Mouse (Mus musculus): Measurements from ENCODE around the gene Sowaha.
"Not testable (repeated sequence)": the region's sequence is repeated elsewhere in the genome, so short reads cannot be mapped to it uniquely, and the experiment has no call there.

The Sowaha gene

DNA sequence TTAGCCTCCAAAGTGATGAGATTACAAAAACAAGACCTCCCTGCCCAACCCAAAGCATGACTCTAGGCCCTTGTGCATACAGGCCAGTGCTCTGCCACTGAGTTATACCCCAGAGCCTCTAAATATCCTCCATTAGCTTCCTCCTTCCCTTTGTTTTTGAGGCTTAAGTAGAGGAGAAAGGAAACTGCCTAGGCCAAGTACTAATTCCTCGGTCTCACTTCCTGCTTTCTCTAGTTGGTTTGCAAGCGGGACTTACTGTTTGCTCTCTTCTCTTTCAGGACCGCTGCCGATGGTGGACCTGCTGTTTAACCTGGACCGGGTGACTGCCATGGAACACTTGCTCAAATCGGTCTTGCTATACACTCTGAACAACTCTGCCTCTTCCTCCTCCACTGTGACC lies 43.7 kb downstream of the Sowaha start:
- DNase-seq (ENCODE audit: low read depth) = no peak

DNA sequence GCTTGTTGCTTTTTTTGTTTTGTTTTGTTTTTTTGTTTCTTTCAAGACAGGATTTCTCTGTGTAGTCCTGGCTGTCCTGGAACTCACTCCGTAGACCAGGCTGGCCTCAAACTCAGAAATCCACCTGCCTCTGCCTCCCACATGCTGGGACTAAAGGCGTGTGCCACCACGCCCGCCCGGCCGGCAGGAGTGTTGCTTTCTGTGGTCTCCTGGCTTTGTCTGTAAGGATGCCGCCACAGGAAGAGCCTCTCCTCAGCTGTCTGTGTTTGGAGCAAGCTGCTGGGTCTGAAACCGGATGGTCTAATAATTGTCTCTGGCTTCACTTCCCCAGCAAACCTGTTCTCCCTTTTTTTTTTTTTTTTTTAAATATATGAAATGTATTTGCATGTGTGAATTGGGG lies 44.6 kb downstream of the Sowaha start:
- no peak for DNase-seq (ENCODE audit: low read depth)

DNA sequence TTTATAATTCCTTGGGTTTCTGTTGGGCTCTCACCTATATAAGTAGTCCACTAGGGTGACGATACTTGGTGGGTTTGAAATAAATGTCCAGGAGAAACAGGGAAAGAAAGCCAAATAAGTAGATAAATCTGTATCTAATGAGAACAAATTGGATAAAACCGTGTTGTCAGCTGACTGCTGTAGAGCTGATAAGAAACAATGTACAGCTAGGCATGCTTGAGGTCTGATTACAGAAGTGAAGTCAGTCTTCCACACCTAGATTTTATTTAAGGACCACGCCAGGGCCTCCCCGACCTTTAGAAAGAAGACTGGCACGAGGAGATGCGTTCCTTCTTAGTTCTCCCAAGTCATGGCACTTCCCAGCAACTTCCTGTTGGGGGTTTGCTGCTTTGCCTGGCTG lies 47.0 kb downstream of the Sowaha start:
- DNase-seq (ENCODE audit: low read depth) = no peak

DNA sequence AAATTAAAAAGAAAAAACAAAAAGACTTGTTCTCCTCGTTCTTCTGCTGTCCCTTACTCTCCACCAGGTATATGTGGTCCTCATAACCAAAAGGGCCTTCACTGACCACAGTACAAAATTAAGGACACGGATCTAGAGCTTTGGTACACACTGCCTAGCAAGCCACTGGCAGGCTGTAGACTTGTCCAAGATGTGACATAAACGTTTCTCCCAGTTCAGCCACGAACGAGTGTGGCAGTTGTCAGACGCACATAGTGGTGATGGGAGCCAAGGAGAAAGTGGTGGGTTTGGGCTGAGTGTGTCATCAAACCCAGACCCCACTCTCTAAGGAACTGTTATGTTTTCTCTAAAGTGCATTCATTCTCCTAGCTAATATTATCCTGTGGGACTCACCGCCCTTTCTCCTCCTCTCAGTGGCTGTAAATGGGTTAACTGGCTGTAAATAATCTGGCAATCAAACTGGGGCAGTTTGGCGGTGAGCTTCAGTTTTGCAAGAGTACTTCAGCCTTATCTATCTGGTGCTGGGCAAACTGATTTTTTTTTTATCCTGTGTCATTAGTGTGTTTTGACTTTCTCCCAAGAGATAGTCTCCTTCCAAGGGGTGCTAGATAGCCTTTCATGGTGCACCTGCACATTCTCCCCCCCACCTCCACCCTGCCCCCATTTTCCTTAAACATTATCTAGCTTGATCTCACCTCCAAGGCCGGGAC lies 48.6 kb downstream of the Sowaha start:
- no peak for DNase-seq (ENCODE audit: low read depth)

DNA sequence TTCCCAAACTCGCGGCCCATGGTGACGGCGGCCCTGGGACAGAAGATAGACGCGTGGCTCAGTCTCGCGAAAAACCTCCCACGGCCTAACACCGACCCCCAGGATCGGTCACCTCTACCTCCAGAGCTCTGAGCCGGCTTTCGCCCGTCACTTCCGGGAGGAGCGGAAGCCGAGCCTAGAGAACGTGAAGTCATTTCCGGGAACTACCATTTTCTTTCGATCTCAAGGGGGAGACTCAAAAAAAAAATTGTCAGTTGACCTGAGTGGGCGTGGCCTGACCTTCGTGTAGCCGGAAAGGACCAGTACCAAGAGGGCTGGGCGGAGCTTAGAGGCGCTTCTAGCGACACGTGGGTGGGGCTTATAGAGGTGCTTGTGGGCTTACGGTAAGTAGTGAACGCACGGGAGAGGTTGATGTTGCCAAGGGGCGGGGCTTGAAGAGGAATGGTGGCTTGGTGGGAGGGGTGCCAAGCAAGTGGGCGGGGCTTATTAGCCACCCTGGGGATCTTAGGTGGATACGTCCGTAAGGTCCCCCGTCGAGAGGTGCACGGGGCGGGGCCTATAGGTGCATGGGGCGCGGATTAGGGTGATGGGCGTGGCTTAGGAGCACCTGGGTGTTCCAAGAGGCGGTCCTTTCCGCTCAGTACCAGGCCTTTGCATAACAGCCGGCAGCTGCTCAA lies 49.3 kb downstream of the Sowaha start, which contains the start of the genes Uqcrq and Gdf9:
TSS of gene Uqcrq (minus strand) at position 162 of the 677 bp plus-strand sequence.
TSS of gene Gdf9 (plus strand) at position 354 of the 677 bp plus-strand sequence.
- peak; percentile 100 for DNase-seq (ENCODE audit: low read depth)

DNA sequence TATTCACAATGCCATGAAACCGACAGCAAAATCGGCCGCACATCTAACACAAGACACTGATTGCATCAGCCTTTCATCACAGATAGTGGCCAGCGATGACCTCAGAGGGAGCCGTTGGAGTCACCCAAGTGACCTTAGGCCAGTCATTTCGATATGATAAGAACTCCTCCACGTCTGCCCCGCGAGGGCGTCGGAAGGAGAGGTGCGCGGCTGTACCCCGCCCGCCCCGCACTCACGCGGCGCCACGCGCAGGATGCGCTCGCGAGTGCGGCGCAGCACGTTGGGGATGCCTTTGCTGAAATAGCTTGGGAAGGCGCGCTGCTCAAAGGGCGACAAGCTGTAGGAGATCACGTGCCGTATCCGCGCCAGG lies 49.8 kb downstream of the Sowaha start:
- no peak for DNase-seq (ENCODE audit: low read depth)

DNA sequence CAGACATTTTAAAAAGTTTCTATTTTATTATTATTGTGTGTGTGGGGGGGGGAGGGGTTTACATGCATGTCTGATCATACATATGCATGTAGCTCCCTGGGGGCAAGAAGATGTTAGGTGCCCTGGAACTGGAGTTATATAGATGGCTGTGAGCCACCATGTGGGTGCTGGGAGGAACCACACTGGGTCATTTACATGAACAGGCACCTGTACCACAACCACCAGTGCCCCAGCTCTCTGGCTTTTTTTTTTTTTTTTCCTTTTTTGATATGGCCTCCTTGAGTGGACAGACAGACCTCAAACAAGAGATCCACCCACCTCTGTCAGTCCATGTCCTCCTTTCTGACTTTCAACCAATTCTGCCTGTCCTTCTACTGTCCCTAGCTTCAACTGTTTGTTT lies 50.9 kb downstream of the Sowaha start:
- DNase-seq (ENCODE audit: low read depth) = peak; percentile 29

DNA sequence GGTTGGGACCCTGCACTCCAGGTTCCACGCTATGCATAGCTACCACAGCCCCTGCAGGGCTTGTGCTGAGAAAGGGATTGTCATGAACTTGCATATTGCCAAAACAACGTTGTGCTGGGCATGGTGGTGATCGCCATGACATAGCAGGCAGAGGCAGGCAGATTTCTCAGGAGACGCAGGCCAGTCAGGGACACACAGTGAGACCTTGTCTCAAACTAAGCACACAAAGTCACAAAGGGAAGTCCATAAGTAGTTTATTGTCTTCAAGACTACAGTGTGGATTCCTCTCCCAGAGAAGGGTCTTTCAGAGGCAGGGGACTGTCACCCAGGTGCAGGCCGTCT lies 51.4 kb downstream of the Sowaha start:
- no peak for DNase-seq (ENCODE audit: low read depth)

DNA sequence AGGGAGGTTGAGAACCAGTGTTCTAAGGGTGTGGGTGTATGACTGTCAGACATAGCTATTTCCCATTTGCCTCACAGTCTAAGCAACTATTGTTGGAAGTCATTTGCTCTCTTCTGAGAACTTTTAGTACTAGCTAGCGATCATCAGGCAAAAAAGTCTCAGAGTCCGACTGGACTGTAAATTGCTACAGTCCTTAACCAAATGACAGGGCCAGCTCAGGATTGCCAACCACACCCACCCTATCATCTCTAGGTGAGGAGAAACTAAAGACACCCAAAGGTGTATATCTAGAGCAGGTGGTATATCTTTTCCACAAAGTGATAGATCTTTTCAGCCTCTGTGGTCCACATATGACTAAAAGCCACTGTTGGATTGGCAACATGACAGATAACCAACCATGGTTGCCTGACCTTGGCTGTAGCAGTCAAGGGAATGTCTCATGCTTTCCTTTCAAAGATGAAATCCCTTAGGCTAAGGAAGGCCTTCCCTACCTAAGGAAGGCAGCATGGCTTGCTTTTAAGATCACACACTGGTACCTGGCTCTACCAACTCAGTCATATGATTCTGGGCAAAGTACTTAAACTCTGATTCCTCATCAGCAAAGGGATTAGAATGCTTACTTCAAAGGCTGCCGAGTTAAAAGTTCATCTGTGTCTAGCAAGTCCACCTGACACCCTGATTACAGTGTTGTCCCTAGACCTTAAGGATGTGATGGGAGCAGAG lies 51.9 kb downstream of the Sowaha start:
- DNase-seq (ENCODE audit: low read depth) = no peak

DNA sequence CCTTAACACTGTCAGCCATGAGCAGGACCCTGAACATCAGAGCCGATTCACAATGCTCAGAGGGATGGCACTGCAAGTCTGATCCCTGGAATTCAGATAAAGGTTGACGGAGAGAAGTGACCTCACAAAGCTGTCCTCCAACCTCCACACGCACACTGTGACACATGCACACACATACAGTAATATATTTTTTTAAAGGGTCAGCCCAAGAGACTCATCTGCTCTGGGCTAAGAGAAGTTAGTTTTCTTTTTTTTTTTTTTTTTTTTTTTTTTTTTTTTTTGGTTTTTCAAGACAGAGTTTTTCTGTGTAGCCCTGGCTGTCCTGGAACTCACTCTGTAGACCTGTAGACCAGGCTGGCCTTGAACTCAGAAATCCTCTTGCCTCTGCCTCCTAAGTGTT lies 53.2 kb downstream of the Sowaha start:
- not testable (repeated sequence) for DNase-seq (ENCODE audit: low read depth)
